In genomic region chr9:47935299-47935698, GRCm38 (mm10) we compare ENCODE assay signal across 11 mouse cellular contexts.
DNase-seq lines count a peak whose midpoint lies in the region; ATAC-seq and TF ChIP-seq lines count a peak whose summit lies in the region.
"Had no signal": no experiment of that assay in that cellular context is flagged by ENCODE, and none has a peak within 500 bp of the region (broad histone marks: within the 10 kb centered on the region; RNA-seq: fewer than 3 reads in every experiment).

No protein-coding gene starts in this region.

- no peak overlapping the region for H3K4me3 ChIP-seq in kidney, embryonic 15.5 days (replicated peaks)
- H3K4me3 ChIP-seq in MEL (ENCODE audit: control insufficient read depth in 1 of 2, insufficient read depth in 1 of 2, low read depth in 2 of 2, low read length in 2 of 2), result no peak overlapping the region
- H3K4me3 ChIP-seq in lung, postnatal 0 days (ENCODE audit: low read depth, low read length), result no peak overlapping the region
- H3K4me3 ChIP-seq in forebrain, embryonic 15.5 days, result no peak overlapping the region
- H3K4me3 ChIP-seq: embryonic facial prominence, embryonic 13.5 days; heart, embryonic 15.5 days; limb, embryonic 15.5 days had no signal

- no peaks in the 10 kb centered on the region for H3K36me3 ChIP-seq in kidney, embryonic 15.5 days
- H3K36me3 ChIP-seq in MEL (ENCODE audit: control insufficient read depth in 1 of 2, insufficient read depth in 2 of 2, low read length in 2 of 2), result no peaks in the 10 kb centered on the region
- H3K36me3 ChIP-seq in lung, postnatal 0 days (ENCODE audit: insufficient read depth, low read length), result no peaks in the 10 kb centered on the region
- no peaks in the 10 kb centered on the region for H3K36me3 ChIP-seq in forebrain, embryonic 15.5 days
- H3K36me3 ChIP-seq: embryonic facial prominence, embryonic 13.5 days; heart, embryonic 15.5 days; limb, embryonic 15.5 days had no signal

- no peak for TF ChIP-seq POLR2A in MEL (IDR thresholded peaks at IDR 0.05; ENCODE audit: control insufficient read depth in 1 of 2, insufficient read depth in 1 of 2, low read depth in 1 of 2, low read length in 2 of 2, poor library complexity in 1 of 2)

- no peak for TF ChIP-seq EP300 in MEL (IDR thresholded peaks at IDR 0.05; ENCODE audit: low read depth in 1 of 2, low read length in 2 of 2)
- TF ChIP-seq EP300 in lung, postnatal 0 days (IDR thresholded peaks at IDR 0.05), result no peak

- peak; percentile 33 to 48 (median 45); a peak in 5 of 6 replicates for TF ChIP-seq CTCF in MEL (IDR thresholded peaks at IDR 0.05 in 2 of 3, conservative IDR thresholded peaks at IDR 0.05 in 1 of 3; ENCODE audit: control insufficient read depth in 1 of 3, insufficient read depth in 1 of 3, low read depth in 2 of 3, low read length in 3 of 3, poor library complexity in 1 of 3, severe bottlenecking in 1 of 3)
- peak; percentile 58 for TF ChIP-seq CTCF in lung, postnatal 0 days (IDR thresholded peaks at IDR 0.05)

- H3K27ac ChIP-seq in kidney, embryonic 15.5 days, result no peak overlapping the region
- H3K27ac ChIP-seq in MEL (ENCODE audit: control insufficient read depth, low read depth, low read length), result no peak overlapping the region
- H3K27ac ChIP-seq in lung, postnatal 0 days (ENCODE audit: low read length), result no peak overlapping the region
- H3K27ac ChIP-seq in forebrain, embryonic 15.5 days (replicated peaks), result no peak overlapping the region
- H3K27ac ChIP-seq: embryonic facial prominence, embryonic 13.5 days; heart, embryonic 15.5 days; limb, embryonic 15.5 days had no signal

- no peaks in the 10 kb centered on the region for H3K79me2 ChIP-seq in MEL (ENCODE audit: control insufficient read depth, insufficient read depth, low read length, poor library complexity)

- peak; percentile 32 for DNase-seq in adrenal gland, postnatal 10 days
- no peak for DNase-seq in adrenal gland, adult 2 months
- DNase-seq in kidney, postnatal 4 days, result peak; percentile 47 to 48
- peak; percentile 19 for DNase-seq in MEL (ENCODE audit: low read depth, low spot score)
- no peak for DNase-seq in lung, postnatal 0 days (ENCODE audit: low spot score)
- DNase-seq in spleen, adult 18-20 months, result no peak

- H3K4me2 ChIP-seq in kidney, embryonic 15.5 days, result no peak overlapping the region
- no peak overlapping the region for H3K4me2 ChIP-seq in lung, postnatal 0 days (replicated peaks; ENCODE audit: low read depth, low read length)
- no peak overlapping the region for H3K4me2 ChIP-seq in forebrain, embryonic 15.5 days (replicated peaks)
- H3K4me2 ChIP-seq: embryonic facial prominence, embryonic 13.5 days; heart, embryonic 15.5 days; limb, embryonic 15.5 days had no signal

- no peak for ATAC-seq in kidney, embryonic 15.5 days (replicated peaks; ENCODE audit: low FRiP score)
- no peak for ATAC-seq in lung, postnatal 0 days
- no peak for ATAC-seq in forebrain, embryonic 15.5 days (replicated peaks)

- no peaks in the 10 kb centered on the region for H3K9me3 ChIP-seq in kidney, embryonic 15.5 days (replicated peaks)
- H3K9me3 ChIP-seq in MEL (replicated peaks; ENCODE audit: insufficient read depth, low read length), result no peaks in the 10 kb centered on the region
- no peaks in the 10 kb centered on the region for H3K9me3 ChIP-seq in lung, postnatal 0 days (ENCODE audit: low read length)
- no peaks in the 10 kb centered on the region for H3K9me3 ChIP-seq in forebrain, embryonic 15.5 days
- H3K9me3 ChIP-seq: embryonic facial prominence, embryonic 13.5 days; heart, embryonic 15.5 days; limb, embryonic 15.5 days had no signal

- H3K27me3 ChIP-seq in kidney, embryonic 15.5 days, result no peaks in the 10 kb centered on the region
- H3K27me3 ChIP-seq in MEL (ENCODE audit: control insufficient read depth in 1 of 2, insufficient read depth in 2 of 2, low read length in 2 of 2), result no peaks in the 10 kb centered on the region
- no peaks in the 10 kb centered on the region for H3K27me3 ChIP-seq in lung, postnatal 0 days (replicated peaks; ENCODE audit: insufficient read depth, low read length)
- no peaks in the 10 kb centered on the region for H3K27me3 ChIP-seq in forebrain, embryonic 15.5 days
- H3K27me3 ChIP-seq: embryonic facial prominence, embryonic 13.5 days; limb, embryonic 15.5 days had no signal

- 88% methylated on average over 2 of the region's 2 CpGs for WGBS in kidney, embryonic 15.5 days
- WGBS in lung, postnatal 0 days, result 74% methylated on average over 2 of the region's 2 CpGs
- 80% methylated on average over 2 of the region's 2 CpGs for WGBS in forebrain, embryonic 15.5 days

- H3K9ac ChIP-seq in kidney, embryonic 15.5 days, result no peak overlapping the region
- no peak overlapping the region for H3K9ac ChIP-seq in MEL (ENCODE audit: control insufficient read depth, low read depth, low read length, poor library complexity, severe bottlenecking)
- no peak overlapping the region for H3K9ac ChIP-seq in lung, postnatal 0 days (replicated peaks; ENCODE audit: low read depth)
- H3K9ac ChIP-seq in forebrain, embryonic 15.5 days (replicated peaks), result no peak overlapping the region
- H3K9ac ChIP-seq: embryonic facial prominence, embryonic 13.5 days; heart, embryonic 15.5 days; limb, embryonic 15.5 days had no signal

- TF ChIP-seq RAD21 in MEL (IDR thresholded peaks at IDR 0.05; ENCODE audit: low read depth, low read length), result peak; percentile 29

- 0 out of 2 replicates have a peak, but pooled peaks cover 3% of the 10 kb centered on the region for H3K4me1 ChIP-seq in kidney, embryonic 15.5 days
- no peaks in the 10 kb centered on the region for H3K4me1 ChIP-seq in MEL (ENCODE audit: control insufficient read depth in 1 of 2, insufficient read depth in 2 of 2, low read length in 2 of 2)
- H3K4me1 ChIP-seq in lung, postnatal 0 days (ENCODE audit: insufficient read depth, low read depth, low read length), result no peaks in the 10 kb centered on the region
- H3K4me1 ChIP-seq in forebrain, embryonic 15.5 days, result no peaks in the 10 kb centered on the region
- H3K4me1 ChIP-seq: heart, embryonic 15.5 days; limb, embryonic 15.5 days had no signal

TF ChIP-seq in MEL, 35 proteins besides CTCF, POLR2A, EP300 and RAD21:
- TF ChIP-seq POLR2AphosphoS2 (IDR thresholded peaks at IDR 0.05; ENCODE audit: low read length) (no peak), MAFK (IDR thresholded peaks at IDR 0.05; ENCODE audit: borderline replicate concordance, low read depth, low read length) (no peak), SMC3 (IDR thresholded peaks at IDR 0.05; ENCODE audit: low read depth, low read length) (peak; percentile 43)

Comparison
In these comparisons a context has a peak if more than half of its experiments do, and no peak if none do; other contexts are left out.
1. DNase-seq: peak in adrenal gland, postnatal 10 days (single experiment), kidney, postnatal 4 days (2 of 2) and MEL (single experiment); none in adrenal gland, adult 2 months (single experiment), lung, postnatal 0 days (single experiment) and spleen, adult 18-20 months (0 of 2).